Mouse (Mus musculus) ovary, postnatal 36 days (tissue): ENCODE data around the gene Clrn3.
"Not testable (repeated sequence)": the region's sequence is repeated elsewhere in the genome, so short reads cannot be mapped to it uniquely, and the experiment has no call there.

ENCODE experiments used
- DNase-seq: peaks from one replicate; pipeline ENCODE4 v3.0.0; 2022; ENCODE audit warnings: low spot score, mixed read lengths

Gene Clrn3

GRCm38 (mm10) chr7:135535908-135536307, 7.5 kb upstream of the Clrn3 start:
- no peak for DNase-seq

GRCm38 (mm10) chr7:135534548-135535189, 6.2 kb upstream of the Clrn3 start:
- DNase-seq = no peak

- DNase-seq = no peak
These were observed 614 bp upstream of the Clrn3 start for GRCm38 (mm10) chr7:135529068-135529467.

DNA sequence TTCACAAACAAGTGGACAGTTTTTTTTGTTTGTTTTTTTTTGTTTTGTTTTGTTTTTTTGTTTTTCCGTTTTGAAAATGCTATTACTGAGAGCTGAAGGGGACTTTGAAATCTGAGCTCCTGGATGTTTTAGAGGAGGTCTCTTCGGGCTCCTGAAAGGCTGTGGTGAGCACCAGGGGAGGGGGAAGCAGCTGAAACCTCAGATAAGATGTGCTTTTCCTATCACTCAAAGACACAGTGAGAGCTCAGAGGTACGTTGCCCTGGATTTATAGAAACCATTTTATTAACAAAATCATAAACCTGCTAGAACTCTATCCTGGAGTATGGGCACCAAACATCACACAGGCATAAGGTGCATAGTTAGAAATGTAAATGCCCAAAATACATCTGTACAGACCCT, 1.3 kb downstream of the Clrn3 start:
- DNase-seq = no peak

DNA sequence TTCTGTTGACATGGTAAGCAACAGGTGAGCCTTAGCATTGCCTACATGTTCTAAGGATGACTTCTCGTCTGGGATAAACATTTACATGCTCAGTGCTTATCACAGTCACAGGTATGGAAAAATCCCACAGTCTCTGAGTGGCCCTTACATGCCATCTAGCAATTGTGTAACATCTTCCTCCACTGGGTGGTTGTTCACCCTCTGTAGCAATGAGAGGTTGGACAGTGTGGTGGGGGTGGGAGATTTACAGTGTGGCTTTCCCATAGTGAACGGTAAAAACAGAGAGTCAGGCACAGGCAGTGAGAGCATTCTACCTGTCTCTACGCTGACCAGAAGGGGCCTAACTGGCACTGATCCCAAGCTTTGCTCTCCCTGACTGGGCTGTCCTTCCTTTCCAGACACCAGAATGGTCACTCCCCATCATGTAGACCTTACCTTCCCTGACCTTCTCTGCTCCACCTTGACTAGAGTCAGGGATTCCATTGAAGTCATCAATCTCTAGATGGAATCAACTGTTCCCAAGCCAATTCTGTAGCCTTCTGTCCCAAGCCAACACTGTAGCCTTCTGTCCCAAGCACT, 1.8 kb downstream of the Clrn3 start:
- DNase-seq = no peak

GRCm38 (mm10) chr7:135524424-135524967, 4.0 kb downstream of the Clrn3 start:
- no peak for DNase-seq

GRCm38 (mm10) chr7:135523981-135524380, 4.5 kb downstream of the Clrn3 start:
- DNase-seq = no peak

DNA sequence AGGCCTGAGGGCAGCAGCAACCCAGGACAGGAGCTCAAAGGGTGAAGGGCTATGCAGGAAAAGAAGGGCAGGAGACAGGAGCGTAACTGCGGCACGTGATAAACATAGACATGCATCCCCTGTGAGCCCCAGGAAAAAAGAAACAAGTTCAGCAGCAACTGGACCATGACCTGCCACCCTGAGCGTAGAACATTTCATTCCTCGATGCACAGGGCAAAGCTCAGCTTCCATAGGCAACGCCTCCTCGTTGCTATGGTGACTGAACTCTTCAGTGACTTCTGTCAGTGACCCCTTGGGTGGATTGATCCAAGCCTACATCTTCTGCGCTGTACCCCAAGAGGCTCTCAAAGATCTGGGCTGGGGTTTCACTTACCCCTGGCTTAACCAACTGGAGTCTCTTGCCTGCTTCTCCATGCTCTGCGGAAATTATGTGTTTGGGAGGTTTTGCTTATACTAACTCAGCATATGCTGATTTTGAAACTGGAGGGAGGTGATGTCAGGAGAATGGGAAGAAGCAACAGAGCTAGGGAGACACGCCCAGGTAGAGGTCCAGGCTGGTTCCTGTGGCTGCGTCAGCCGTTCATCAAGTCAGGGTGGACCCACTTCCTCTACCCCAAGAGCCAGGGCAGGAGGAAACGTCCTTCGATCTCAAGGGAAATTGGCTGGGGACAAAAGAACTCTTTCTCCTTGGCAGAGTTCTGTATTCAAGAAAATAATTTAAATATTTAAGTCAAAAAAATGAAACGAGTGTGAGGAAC, 6.5 kb downstream of the Clrn3 start:
- DNase-seq = no peak

GRCm38 (mm10) chr7:135520241-135520640, 8.2 kb downstream of the Clrn3 start:
- DNase-seq = no peak

DNA sequence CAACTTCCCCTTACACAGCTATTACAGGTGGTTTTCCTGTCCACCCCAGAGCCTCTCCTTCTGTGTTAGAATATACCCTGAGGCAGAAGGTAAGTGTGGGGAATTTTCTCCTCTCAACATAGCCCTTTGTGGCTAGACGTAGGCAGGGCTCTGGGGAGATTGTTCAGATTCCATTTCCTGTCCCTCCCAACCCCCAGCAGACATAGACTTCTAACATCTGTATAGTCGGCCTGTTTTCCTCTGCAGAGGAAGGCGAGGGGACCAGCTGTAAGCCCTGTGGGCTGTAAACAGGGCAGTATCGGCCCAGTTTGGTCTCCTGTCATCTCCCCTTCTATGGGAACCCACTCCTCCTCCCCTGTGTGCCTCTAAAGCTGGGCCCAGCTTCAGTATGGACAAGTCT, 11.3 kb downstream of the Clrn3 start:
- no peak for DNase-seq

DNA sequence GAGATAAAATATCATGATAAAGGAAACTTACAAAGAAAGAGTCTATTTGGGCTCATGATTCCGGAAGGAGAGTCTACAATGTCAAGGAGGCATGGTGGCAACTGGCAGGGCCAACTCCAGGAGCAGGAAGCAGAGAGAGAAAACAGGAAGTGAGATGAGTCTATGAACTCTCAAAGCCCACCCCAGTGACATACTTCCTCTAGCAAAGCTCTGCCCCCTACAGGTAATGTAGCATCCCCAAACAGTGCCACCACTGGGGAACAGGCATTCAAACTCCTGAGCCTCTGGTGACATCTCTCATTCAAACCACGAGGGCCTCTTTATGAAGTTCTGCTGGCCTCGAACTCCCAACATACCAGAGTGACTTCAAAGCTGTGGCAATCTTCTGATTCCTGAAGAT, 16.7 kb downstream of the Clrn3 start:
- DNase-seq = no peak

- no peak for DNase-seq
These were observed 18.0 kb downstream of the Clrn3 start for GRCm38 (mm10) chr7:135510431-135510830.

GRCm38 (mm10) chr7:135509272-135509671, 19.2 kb downstream of the Clrn3 start:
- DNase-seq = no peak

DNA sequence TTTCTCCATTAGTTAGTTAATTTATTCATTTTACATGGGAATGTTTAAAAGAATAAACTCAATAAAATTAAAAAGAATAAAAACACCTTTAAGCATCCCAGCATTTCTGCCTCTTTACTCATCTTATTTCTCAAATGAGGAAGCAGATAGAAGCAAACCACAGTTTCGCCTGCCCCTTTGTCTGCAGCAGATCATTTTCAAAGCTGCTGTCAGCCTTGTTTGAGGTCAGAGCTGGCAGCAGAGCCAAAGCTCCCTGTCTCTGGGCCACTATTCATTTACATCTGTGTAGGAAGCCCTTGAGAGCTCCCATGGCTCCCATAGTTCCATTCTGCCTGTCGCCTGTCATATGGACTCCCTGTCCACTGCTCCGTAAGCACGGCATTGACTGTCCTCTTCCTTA, 19.9 kb downstream of the Clrn3 start:
- DNase-seq = no peak

- not testable (repeated sequence) for DNase-seq
These were observed 21.9 kb downstream of the Clrn3 start for GRCm38 (mm10) chr7:135506506-135506905.

DNA sequence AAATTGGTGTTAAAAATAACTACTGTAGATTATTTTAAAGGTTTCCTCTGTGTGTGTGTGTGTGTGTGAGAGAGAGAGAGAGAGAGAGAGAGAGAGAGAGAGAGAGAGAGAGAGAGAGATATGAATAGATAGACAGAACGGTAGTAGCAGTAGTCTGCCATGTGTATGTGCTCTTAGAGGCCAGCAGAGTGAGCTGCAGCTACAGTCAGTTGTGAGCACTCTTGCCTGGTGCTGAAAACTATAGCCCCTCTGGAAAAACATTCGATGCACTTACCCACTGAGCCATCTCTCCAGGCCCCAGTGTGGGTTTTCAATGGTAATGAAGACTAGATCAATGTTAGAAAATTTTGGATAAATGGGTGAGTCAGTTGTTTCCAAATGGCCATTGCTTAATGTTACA, 29.1 kb downstream of the Clrn3 start:
- DNase-seq = no peak

DNA sequence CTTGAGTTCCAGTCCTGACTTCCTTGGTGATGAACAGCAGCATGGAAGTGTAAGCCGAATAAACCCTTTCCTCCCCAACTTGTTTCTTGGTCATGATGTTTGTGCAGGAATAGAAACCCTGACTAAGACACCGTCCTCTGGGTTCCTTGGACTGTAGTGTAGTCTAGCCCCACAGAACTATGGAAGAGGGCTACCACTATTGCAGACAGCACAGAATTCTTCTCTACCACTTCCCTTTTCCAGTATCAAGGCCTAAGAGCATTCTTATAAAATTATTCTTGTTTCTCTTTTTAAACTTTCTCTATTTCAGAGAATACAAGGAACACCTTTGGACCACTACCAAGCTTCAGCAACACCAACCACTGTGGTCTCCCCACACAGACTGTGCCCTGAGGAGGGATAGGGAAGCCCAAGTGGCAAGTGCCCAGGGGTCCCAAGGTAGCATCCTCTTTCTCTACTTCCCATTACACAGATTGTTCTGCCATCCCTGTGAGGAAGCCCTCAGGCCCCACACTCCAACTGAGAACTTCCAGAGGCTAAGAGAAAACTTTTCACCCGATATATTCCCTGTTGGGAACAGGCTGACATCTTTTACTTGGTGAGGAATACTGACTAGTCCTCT, 29.8 kb downstream of the Clrn3 start:
- DNase-seq = no peak

- no peak for DNase-seq
These were observed 33.2 kb downstream of the Clrn3 start for GRCm38 (mm10) chr7:135495303-135495702.

GRCm38 (mm10) chr7:135490500-135490886, 38.0 kb downstream of the Clrn3 start:
- DNase-seq = no peak

DNA sequence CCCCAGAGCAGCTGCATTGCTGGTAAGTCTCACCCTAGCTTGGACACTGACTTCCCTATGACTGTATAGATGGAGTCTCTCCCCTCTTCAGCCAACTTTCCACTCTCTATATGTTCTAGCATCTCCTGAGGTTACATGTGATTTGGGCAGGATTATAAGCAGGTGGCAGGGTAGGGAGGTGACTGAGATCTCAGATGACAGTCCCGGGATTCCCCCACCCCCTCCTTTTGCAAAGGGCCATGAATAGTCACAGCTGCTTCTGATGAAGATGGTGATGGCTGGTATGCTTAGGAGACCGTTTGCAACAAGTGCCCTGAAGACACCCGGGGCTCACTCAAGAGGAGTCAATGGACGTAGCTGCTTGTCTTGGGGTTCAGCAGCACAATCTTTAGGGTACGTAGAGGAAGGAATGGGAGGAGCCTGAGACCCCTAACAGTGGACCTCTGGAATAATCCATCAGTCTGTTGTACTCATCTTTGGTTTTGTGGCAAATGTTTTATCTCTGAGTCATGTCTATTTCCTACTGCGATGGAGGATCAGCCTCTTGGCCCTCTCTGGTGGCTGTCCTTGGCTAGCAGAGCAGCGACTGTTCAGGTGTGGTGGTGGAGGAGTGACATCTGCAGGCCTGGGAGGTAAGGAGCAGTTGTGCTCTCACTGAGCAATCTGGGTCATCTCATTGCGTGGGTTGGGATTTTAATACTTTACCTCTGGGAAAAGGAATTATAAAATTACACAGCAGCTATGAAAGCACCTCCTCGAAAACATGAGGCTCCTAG, 38.5 kb downstream of the Clrn3 start:
- no peak for DNase-seq

GRCm38 (mm10) chr7:135488214-135488810, 40.1 kb downstream of the Clrn3 start:
- no peak for DNase-seq
